Mouse (Mus musculus) liver, embryonic 16.5 days (tissue): Measurements from ENCODE around the gene Klhl25. TPM values are rescaled to one million over a fixed set of nuclear protein-coding genes. Genes with fewer than 3 reads are reported as not detected.
"Not testable (repeated sequence)": the region's sequence is repeated elsewhere in the genome, so short reads cannot be mapped to it uniquely, and the experiment has no call there.

Source experiments
- ATAC-seq: fragments of 200-750 bp; cut with Nextera tagmentation; 2 replicates; pipeline ENCODE4 v1.8.0; 2017; ENCODE audit warnings: low read depth, mild to moderate bottlenecking, moderate number of reproducible peaks, moderate library complexity
- H3K27ac ChIP-seq: fragments of 300-500 bp; sonication (generic); 2 replicates; pipeline ENCODE4 v1.5.1; 2014; ENCODE audit warnings: mild to moderate bottlenecking, low read length
- H3K27me3 ChIP-seq: fragments of 300-500 bp; sonication (generic); 2 replicates; pipeline ENCODE4 v1.6.1; 2014; ENCODE audit warnings: low read depth, low read length, mixed read lengths; ENCODE audit not compliant: control insufficient read depth, insufficient read depth
- H3K36me3 ChIP-seq: fragments of 300-500 bp; sonication (generic); 2 replicates; pipeline ENCODE4 v1.6.1; 2014; ENCODE audit warnings: mild to moderate bottlenecking; ENCODE audit not compliant: control insufficient read depth, insufficient read depth
- H3K4me1 ChIP-seq: fragments of 300-500 bp; sonication (generic); 2 replicates; pipeline ENCODE4 v1.6.1; 2014; ENCODE audit warnings: low read depth, low read length, mixed read lengths; ENCODE audit not compliant: control insufficient read depth
- H3K4me2 ChIP-seq: fragments of 300-500 bp; sonication (generic); 2 replicates; pipeline ENCODE4 v1.6.1; 2014; ENCODE audit warnings: low read depth, low read length, mixed read lengths
- H3K4me3 ChIP-seq: fragments of 300-500 bp; sonication (generic); 2 replicates; pipeline ENCODE4 v1.5.1; 2014; ENCODE audit warnings: low read depth, mild to moderate bottlenecking, low read length
- H3K9ac ChIP-seq: fragments of 300-500 bp; sonication (generic); 2 replicates; pipeline ENCODE4 v1.6.1; 2014; ENCODE audit warnings: low read depth, low read length
- H3K9me3 ChIP-seq: fragments of 300-500 bp; sonication (generic); replicated peaks from 2 replicates; pipeline ENCODE4 v1.6.1; 2016; ENCODE audit warnings: low read length; ENCODE audit not compliant: control insufficient read depth
- WGBS: fragments of 180-500 bp; shearing (Covaris S2); extraction: QIAGEN DNeasy Blood & Tissue Kit; methylation state at CpG from one replicate; pipeline ENCODE4 v1.1.7; 2014; ENCODE audit not compliant: insufficient replicate concordance; 5-methylcytosine and 5-hydroxymethylcytosine counted together
- polyA plus RNA-seq: library from polyadenylated mRNA; unstranded; fragments of >200 nt; fragmentation: Nextera tagmentation; extraction: Ambion mirVana; gene quantifications from 2 replicates; pipeline ENCODE4 v1.2.1, GENCODE M21; 2015

Klhl25 gene
- polyA plus RNA-seq, 1 experiment from 2014 or later, result 22.5 TPM

- H3K9me3 ChIP-seq, result no peaks in the 10 kb centered on the region
- no peak overlapping the region; the same call in 1 of the 2 replicates for H3K27ac ChIP-seq
- 84% methylated on average over 10 of the region's 10 CpGs for WGBS
- ATAC-seq, result no peak
- H3K4me2 ChIP-seq, result no peak overlapping the region
- H3K27me3 ChIP-seq, result no peaks in the 10 kb centered on the region
- H3K9ac ChIP-seq, result no peak overlapping the region
- H3K4me3 ChIP-seq, result no peak overlapping the region
- H3K36me3 ChIP-seq, result no peaks in the 10 kb centered on the region
- H3K4me1 ChIP-seq, result peaks cover 42% of the 10 kb centered on the region
Observed at GRCm38 (mm10) chr7:75851290-75851689, 3.2 kb downstream of the Klhl25 start.

GRCm38 (mm10) chr7:75852363-75852762 lies 4.3 kb downstream of the Klhl25 start:
- Histone ChIP-seq H3K4me3 (no peak overlapping the region), H3K4me2 (no peak overlapping the region), H3K27me3 (no peaks in the 10 kb centered on the region), H3K27ac (peak overlapping the region; percentile 74), H3K9me3 (no peaks in the 10 kb centered on the region), H3K4me1 (peaks cover 43% of the 10 kb centered on the region), H3K36me3 (no peaks in the 10 kb centered on the region), H3K9ac (0 out of 2 replicates have a peak overlapping the region, but pooled peaks have one; percentile 7)
- ATAC-seq, result no peak
- whole genome bisulfite sequencing, result 76% methylated on average over 4 of the region's 4 CpGs

GRCm38 (mm10) chr7:75853171-75853830 lies 5.2 kb downstream of the Klhl25 start:
- WGBS, result 74% methylated on average over 8 of the region's 8 CpGs
- peaks cover 37% of the 10 kb centered on the region for H3K4me1 ChIP-seq
- no peaks in the 10 kb centered on the region for H3K9me3 ChIP-seq
- H3K4me2 ChIP-seq, result no peak overlapping the region
- no peaks in the 10 kb centered on the region for H3K27me3 ChIP-seq
- ATAC-seq, result 0 out of 2 replicates have a peak, but pooled peaks have one; percentile 23
- H3K4me3 ChIP-seq, result no peak overlapping the region
- H3K36me3 ChIP-seq, result no peaks in the 10 kb centered on the region
- 0 out of 2 replicates have a peak overlapping the region, but pooled peaks have one; percentile 12 for H3K9ac ChIP-seq
- peak overlapping the region; percentile 74 for H3K27ac ChIP-seq

- ATAC-seq, result no peak
- peak overlapping the region; percentile 38; the same call in 1 of the 2 replicates for H3K9ac ChIP-seq
- no peak overlapping the region for H3K4me3 ChIP-seq
- WGBS, result 62% methylated on average over 6 of the region's 6 CpGs
- no peaks in the 10 kb centered on the region for H3K27me3 ChIP-seq
- no peaks in the 10 kb centered on the region for H3K36me3 ChIP-seq
- no peaks in the 10 kb centered on the region for H3K9me3 ChIP-seq
- H3K27ac ChIP-seq, result peak overlapping the region; percentile 70; the same call in 1 of the 2 replicates
- no peak overlapping the region for H3K4me2 ChIP-seq
- H3K4me1 ChIP-seq, result peaks cover 35% of the 10 kb centered on the region
Observed at GRCm38 (mm10) chr7:75854231-75854925, 6.3 kb downstream of the Klhl25 start.

GRCm38 (mm10) chr7:75855028-75855427 lies 6.9 kb downstream of the Klhl25 start:
- peaks cover 35% of the 10 kb centered on the region for H3K4me1 ChIP-seq
- no peak for ATAC-seq
- H3K36me3 ChIP-seq, result no peaks in the 10 kb centered on the region
- no peaks in the 10 kb centered on the region for H3K9me3 ChIP-seq
- H3K4me2 ChIP-seq, result no peak overlapping the region
- H3K4me3 ChIP-seq, result no peak overlapping the region
- H3K27ac ChIP-seq, result peak overlapping the region; percentile 70
- H3K27me3 ChIP-seq, result no peaks in the 10 kb centered on the region
- peak overlapping the region; percentile 38 for H3K9ac ChIP-seq
- WGBS, result 43% methylated on average over 6 of the region's 6 CpGs

GRCm38 (mm10) chr7:75856259-75856658 lies 8.1 kb downstream of the Klhl25 start:
- peak; percentile 86 for ATAC-seq
- Histone ChIP-seq H3K36me3 (no peaks in the 10 kb centered on the region), H3K4me1 (peaks cover 36% of the 10 kb centered on the region), H3K27me3 (no peaks in the 10 kb centered on the region), H3K4me3 (no peak overlapping the region), H3K27ac (peak overlapping the region; percentile 70), H3K9ac (no peak overlapping the region), H3K4me2 (no peak overlapping the region), H3K9me3 (no peaks in the 10 kb centered on the region)
- WGBS, result 75% methylated on average over 11 of the region's 11 CpGs

GRCm38 (mm10) chr7:75859771-75860196 lies 11.7 kb downstream of the Klhl25 start:
- Histone ChIP-seq H3K27ac (0 out of 2 replicates have a peak overlapping the region, but pooled peaks have one; percentile 42), H3K4me1 (peaks cover 47% of the 10 kb centered on the region), H3K4me3 (no peak overlapping the region), H3K36me3 (peaks cover 5% of the 10 kb centered on the region), H3K27me3 (no peaks in the 10 kb centered on the region), H3K9ac (no peak overlapping the region), H3K4me2 (no peak overlapping the region), H3K9me3 (no peaks in the 10 kb centered on the region)
- 63% methylated on average over 9 of the region's 9 CpGs for WGBS
- ATAC-seq, result no peak

GRCm38 (mm10) chr7:75861638-75862426 lies 13.7 kb downstream of the Klhl25 start:
- H3K4me2 ChIP-seq, H3K9ac ChIP-seq, H3K27me3 ChIP-seq, H3K4me3 ChIP-seq, H3K9me3 ChIP-seq: not testable (repeated sequence)
- 70% methylated on average over 7 of the region's 7 CpGs for WGBS
- ATAC-seq, result peak; percentile 8; the same call in 1 of the 2 replicates
- H3K4me1 ChIP-seq, result peaks cover 35% of the 10 kb centered on the region
- peak overlapping the region; percentile 5; the same call in 1 of the 2 replicates for H3K27ac ChIP-seq
- H3K36me3 ChIP-seq, result peaks cover 24% of the 10 kb centered on the region
